Mouse (Mus musculus): ENCODE results near the gene Med16. TPM values are rescaled to one million over a fixed set of nuclear protein-coding genes. Genes with fewer than 3 reads are reported as not detected.

Gene Med16
- total RNA-seq, 2 experiments from 2014 or later, result 55.0 to 66.5 TPM

DNA sequence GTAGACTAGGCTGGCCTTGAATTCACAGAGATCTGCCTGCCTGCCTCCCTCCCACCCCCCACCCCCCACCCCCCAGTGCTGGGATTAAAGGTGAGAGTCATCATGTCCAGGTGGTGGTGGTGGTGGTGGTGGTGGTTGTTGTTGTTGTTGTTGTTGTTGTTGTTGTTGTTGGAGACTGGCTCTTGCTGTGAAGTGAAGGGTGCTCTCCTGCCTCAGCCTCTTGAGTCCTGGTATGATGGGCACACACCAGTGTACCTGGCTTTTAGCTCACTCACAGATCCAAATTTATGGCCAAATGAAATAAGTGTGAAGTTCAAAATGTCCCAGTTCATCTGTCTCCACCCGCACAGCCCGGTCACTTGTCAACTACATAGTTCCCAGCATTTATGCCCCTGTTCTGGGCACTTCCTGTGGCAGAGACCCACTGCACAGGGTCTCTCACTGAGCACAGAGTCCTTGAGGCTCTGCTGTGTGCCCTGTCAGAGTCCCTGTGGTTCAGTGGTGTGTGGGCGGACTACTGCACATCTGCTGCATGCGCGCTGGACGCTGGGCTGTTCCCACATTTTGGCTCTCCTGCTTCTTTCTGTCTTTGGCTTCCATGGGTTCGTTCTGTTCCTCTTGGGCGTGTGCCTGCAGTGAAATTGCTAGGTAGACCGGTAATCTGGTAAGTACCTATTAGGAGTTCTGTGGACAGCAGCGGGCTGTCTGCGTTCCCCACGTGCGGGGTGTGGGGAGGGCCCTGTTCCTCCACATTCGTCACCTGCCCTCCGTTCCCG is 26.3 kb upstream of the Med16 start:
- intact Hi-C loops (cut with DNase I), result no loop called here
- no peak for DNase-seq (ENCODE audit: low spot score in 2 of 2)

DNA sequence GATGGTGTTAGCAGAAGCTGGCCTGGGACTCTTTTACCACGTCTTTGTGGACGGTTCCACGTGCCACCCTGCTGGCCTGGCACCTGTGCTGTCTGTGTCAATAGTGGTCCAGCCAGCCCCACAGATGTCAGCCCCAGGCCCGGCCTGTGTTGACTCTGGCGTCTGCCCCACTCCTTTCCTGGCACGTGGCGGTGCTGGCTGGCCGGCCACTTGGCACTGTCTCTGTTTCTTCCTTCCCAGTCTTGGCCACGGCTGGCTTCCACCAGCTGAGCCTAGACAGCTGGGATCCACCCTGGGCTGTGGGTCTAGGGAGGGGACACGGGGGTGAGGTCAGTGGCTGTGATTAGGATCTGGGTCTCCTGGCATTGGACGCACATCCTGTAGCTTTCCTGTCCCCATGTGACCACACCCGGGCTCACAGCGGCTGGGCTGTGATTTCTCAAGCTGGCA is 25.6 kb upstream of the Med16 start:
- DNase-seq (ENCODE audit: low spot score in 2 of 2), result peak; percentile 73 to 79
- intact Hi-C loops (cut with DNase I), result no loop called here

DNA sequence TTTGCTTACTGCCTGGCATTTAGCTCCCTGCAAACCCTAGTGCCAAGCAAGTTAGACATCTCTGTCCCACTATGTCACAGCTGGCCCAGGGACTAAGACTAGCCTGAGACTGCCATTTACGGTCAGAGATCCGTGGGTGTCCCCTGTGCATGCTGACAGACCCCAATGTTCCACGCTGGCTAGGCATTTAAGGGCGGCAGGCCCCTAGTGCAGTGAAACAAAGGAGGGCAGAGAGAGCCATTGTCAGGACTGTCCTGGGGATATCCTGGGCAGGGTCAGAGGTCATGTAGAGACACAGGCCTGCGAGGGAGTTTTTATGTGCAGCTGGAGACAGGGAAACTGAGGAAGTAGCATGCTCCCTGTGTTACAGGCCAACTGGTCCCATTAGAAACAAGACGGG is 25.1 kb upstream of the Med16 start:
- DNase-seq (ENCODE audit: low spot score in 2 of 2), result no peak
- intact Hi-C loops (cut with DNase I), result no loop called here

DNA sequence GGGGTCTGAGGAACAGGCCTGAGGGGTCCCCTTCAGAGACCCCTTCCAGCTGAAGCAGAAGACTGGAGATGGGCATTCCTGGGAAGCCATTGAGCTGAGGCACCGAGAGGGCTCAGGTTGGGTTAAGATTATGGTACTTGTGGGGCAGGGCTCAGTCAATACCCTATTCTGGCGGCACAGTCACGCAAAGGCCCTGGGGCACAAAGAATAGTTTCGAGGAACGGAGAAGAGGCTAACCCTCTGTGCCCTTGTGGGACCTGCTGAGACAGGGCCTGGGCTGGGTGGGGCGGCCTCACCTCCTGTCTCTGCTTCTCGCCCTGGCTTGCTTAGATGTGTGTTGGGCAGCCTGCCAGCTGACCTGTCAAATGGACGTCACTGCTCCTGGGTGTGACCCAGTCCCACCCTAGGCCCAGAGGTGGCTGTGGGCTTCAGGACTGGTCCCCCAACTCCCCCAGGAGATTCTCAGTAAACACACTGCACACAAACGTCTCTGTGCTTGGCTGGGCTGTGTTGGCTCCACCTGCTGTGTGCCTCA is 24.5 kb upstream of the Med16 start:
- no peak for DNase-seq (ENCODE audit: low spot score in 2 of 2)
- intact Hi-C loops (cut with DNase I), result no loop called here

DNA sequence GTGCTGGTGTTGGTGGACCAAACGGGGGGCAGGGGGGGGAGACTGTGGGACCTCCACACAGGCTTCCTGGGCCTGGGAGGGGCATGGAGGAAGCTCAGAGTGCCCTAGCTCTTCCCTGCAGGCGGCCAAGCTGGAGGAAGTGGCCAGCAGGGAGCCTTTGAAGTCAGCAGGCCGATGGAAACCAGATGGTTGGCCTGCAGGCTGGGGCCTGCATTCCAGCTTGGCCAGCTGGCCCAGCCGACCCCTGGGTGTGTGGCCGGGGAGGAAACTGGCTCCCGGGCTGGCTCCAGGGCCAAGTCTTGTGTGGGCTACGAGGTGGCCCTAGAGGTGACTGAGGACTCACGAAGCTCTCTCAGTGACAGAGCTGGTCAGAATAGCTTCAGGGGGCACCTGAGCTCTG is 24.0 kb upstream of the Med16 start:
- intact Hi-C loops (cut with DNase I), result no loop called here
- peak; percentile 57 to 70 for DNase-seq (ENCODE audit: low spot score in 2 of 2)

DNA sequence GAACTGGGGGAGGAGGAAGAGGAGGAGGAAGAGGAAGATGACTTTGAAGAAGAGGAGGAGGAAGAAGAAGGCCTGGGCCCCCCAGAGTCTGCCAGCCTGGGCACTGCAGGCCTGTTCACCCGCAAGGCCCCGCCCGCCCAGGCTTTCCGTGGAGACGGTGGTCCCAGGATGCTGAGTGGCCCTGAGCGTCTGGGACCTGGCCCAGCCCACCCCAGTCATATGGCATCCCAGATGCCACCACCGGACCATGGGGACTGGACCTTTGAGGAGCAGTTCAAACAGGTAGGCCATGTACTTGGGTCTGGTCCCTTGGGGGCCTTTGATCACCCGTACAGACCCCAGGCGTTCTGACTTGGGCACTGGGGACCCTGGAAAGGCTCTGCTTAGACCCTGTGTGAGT is 23.1 kb upstream of the Med16 start:
- intact Hi-C loops (cut with DNase I), result no loop called here
- no peak for DNase-seq (ENCODE audit: low spot score in 2 of 2)

DNA sequence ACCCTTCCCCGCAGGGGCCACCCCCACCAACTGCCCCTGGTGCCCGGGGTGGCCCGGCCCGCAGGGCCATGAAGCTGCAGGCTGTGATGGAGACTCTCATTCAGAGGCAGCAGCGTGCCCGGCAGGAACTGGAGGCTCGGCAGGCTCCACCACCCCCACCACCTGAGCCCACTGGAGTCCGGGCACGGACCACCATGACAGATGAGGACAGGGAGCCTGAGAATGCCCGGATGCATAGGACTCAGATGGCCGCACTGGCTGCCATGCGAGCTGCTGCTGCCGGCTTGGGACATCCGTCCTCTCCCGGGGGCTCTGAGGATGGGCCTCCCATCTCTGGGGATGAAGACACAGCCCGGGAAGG is 22.1 kb upstream of the Med16 start:
- no peak for DNase-seq (ENCODE audit: low spot score in 2 of 2)
- intact Hi-C loops (cut with DNase I), result no loop called here

DNA sequence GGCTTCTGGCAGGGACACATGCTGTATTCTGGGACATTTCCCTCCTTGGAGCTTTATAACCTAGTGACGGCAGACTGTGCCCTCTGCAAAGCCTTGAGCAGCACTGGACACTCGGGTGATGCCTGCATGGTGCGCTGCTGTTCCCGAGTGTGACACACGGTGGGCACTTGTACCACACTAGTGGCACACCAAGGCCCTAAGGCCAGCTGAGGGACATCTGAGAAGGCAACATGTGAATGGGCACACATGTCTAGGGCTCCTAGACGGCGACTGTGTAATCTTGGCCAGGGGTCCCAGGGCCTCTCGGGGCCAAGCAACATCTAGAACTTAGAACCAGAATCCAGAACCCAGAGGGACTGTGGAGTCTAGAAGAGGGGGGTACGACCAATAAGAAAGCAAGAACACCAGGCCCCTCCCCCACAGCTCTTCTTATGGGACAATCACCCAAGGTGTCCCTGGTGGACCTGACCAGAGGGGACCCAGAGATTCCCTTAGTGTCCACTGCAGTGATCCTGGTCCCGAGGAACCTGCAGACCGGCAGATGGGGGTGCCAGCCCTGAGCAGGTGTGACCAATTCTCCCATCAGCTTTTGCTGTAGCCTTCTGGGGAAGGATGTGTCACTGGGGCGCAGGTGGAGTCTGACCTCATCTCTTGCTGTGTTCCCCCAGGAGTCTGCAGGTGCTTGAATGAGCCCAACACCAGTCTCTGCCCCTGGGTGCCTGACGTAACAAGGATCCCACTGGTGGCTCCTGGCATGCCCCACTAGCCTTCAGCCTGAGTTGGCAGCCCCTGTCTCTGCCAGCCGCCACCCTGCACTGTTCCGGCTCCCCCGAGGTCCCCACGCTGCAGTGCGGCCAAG is 21.5 kb upstream of the Med16 start:
- DNase-seq (ENCODE audit: low spot score in 2 of 2), result no peak
- intact Hi-C loops (cut with DNase I), result no loop called here

DNA sequence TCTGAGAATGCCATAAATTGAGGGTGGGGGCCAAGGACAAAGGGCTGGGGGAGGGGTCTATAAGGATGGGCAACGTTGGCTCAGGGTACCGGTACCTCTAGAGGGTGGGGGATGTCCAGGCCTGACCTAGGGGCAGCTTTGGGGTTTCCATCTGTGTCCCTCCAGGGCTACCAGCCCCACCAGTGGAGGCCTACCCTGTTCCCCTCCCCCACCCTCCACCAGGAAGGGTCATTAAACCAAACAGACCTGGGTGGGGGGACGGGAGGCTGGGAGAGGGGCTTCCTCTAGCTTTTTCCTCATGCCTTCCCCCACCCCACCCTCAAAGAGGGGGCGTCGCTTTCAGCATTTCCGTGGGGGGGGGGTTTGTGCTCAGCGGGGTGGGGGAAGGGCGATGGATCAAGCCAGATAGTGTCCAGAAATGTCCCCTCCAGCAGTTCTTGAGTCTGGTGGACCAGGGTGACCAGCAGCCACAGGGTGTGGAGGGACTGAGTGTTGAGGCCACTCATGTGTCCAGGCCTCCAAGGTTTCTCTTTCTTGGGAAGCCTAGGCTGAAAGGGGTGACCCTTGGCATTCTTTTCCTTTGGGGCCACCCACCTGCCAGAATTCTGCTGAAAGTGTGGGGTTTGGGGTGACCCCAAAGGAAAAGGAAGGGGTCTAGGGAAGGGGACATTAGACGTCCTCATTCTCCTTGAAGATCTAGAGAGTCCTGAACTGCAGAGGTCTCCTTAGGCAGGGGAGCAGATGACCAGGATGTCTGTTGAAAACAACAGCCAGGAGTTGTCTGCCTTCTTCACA is 20.4 kb upstream of the Med16 start:
- DNase-seq (ENCODE audit: low spot score in 2 of 2), result no peak

DNA sequence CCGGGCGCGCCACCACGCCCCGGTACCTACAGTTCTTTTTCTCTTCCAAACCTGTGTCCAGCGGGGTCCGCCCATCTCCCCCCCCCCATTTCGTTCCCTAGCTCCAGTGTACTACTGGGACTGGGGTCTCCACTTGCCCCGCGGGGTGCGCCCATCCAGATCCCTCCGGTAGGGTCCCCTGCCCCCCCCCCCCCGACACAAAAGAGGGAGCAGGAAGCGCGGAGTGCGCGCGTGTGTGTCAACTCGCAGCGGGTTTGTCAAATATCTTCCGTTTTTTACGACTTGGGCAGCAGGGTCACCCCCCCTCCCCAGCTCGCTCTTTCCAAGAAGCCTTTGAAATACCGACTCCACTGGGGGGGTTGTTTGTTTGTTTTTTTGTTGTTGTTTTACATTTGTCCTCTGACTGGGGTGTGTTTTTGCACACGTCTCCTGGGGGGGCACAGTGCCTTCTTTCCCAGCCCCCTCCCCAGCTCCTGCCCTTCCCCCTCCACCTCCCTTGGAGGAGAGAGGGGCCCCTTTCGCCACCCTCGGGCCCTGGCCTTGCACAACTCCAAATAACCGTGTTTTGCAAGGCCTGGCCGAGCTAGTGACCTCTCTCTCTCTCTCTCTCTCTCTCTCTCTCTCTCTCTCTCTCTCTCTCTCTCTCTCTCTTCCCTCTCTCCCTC is 19.4 kb upstream of the Med16 start:
- intact Hi-C loops (cut with DNase I), result no loop called here
- DNase-seq (ENCODE audit: low spot score in 2 of 2), result no peak

More for the DNA sequence above, 20.4 kb upstream of the Med16 start:
- intact Hi-C loops (cut with DNase I), result no loop called here

DNA sequence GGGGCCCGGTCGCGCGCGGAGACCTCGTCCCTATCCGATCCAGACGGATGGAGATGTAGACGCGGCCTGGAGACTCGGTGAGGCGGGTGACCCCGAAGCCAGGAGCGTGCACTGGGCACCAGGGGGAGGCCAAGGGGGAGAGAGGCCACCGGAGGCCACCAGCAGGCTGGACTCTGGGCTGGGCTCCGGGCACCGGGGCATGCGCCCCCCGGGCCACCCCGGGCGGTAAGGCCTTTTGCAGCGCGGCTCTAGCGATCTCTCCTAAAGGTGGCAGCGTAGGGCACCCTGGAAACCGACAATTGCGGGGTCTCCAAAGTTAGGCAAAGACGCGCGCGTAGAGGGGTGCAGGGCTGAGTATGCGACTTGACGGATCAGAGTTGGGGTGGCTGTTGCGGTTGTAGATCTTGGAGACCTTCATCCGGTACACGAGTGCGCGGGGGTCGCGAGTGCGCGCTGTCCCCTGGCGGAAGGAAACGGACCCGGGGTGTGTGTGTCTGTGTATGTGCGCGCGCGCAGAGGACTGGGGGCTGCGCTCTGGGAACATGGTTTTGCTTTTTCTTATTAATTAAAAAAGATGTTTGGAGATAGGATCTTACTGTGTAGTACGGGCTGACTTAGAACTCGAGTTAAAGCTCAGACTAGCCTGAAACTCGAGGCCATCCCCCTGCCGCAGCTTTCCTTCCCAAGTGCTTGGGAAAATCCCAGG is 18.8 kb upstream of the Med16 start:
- peak in 1 of 2 experiments; percentile 51 for DNase-seq (ENCODE audit: low spot score in 2 of 2)
- intact Hi-C loops (cut with DNase I), result no loop called here

DNA sequence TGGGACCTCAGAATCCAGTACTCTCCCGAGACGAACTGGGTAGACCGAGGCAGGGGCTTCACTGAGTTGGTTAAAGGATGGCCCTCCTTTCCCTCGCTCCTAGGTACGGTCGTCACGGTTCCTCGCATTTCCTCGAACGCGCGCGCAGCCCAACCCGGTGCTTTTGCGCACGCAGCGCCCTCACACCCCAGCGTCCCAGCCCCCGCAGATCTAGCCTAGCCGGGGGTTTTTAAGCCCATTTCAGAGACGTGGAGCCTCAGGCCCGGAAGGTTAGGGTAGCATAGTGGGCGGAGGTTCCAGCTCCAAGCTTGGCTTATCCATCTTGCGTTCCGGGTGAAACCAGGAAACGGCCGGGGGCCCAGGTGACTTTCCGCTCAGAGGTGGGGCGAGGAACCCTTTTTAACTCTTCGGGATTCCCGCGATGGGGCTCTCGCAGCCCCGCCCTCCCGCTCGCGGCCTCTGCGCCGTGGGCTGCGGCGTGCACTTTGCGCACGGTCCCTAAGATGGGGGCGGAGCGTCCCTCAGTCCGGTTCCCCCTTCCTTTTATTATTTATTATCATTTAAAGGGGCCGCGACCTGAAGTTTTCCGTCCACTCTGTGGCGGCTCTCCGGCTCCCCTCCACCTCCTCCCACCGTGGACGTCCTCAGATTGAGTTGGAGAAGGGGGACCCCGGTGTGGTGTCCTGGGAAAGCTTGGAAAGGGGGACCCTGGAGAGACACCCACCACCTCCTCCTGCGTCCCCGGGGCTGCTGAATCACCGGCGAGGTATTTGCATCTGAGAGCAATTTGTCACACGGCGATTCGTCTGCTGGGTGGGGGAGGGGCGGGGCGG is 18.0 kb upstream of the Med16 start, which contains the start of gene Arid3a:
TSS of gene Arid3a (plus strand) at position 553 of the 833 bp plus-strand sequence.
- intact Hi-C loops (cut with DNase I), result no loop called here
- DNase-seq (ENCODE audit: low spot score in 2 of 2), result peak; percentile 86 to 87

DNA sequence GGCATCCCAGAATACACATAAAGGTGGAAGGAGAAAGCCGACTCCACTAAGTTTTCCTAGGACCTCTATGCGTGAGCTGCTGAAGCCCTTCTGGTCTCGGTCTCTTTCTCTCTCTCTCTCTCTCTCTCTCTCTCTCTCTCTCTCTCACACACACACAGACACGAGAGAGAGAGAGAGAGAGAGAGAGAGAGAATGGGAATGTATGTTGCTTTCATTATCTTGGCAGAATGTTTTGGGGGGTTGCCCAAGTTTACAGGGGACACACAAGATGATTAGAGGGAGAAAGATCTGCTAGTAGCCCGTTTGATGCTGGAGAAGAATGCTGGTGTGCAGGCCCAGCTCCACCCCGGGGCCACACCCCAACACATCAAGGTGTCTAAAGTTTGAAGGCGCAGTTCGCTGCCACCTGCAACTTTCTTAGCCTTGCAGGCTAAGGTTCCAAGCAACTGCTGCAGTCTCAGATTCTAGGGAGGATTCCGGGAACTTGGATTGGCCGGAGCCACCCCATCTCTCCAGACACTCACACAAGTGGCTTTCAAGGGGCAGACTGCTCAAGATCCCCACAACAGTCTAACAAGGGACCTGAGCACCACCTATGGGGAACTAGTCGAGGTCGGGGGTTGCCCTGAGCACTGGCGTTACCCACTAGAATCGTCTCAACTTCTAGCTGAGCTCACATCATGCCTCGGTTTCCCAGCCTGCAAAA is 17.2 kb upstream of the Med16 start:
- no peak for DNase-seq (ENCODE audit: low spot score in 2 of 2)
- intact Hi-C loops (cut with DNase I), result loop anchor here (1.0 to 2.0 kb wide), 4 partner anchors 29 to 92 kb away; no protein-coding TSS in a partner anchor

DNA sequence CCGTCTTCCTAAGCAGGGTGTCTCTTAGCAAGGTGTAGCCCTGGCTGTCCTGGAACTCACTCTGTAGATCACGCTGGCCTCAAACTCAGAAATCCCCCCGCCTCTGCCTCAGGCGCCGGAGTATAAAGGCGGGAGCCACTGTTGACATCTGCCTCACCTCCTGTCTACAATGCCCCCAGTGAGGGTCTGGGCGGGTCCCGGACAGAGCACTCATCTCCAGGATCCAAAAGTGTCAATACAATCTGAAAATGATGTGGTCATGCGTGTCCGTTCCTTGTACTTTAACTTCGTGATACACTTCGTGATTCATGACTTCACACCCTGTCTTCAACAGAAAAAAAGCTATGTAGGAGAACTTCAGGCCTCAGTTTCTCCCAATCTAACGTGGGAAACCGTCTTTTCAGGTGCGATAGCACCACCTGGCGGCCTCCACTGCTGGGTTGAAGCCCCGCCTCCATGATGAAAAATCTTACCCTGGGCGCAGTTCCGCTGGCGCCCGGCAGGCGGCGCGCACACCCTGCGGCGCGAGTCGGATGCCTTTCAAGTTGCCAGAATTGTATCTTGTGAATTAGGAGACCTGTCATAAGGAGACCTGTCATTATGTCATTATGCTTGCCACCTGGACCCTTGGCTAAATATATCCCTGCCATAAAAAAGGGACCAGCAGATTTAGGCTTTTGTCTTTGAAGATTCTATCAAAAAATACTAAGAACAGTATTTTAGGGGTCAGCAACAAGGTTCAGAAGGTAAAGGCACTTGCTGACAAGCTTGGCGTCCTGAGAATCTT is 16.5 kb upstream of the Med16 start:
- peak; percentile 96 to 97 for DNase-seq (ENCODE audit: low spot score in 2 of 2)
- intact Hi-C loops (cut with DNase I), result loop anchor here (1.0 to 2.0 kb wide), 4 partner anchors 30 to 91 kb away; no protein-coding TSS in a partner anchor

DNA sequence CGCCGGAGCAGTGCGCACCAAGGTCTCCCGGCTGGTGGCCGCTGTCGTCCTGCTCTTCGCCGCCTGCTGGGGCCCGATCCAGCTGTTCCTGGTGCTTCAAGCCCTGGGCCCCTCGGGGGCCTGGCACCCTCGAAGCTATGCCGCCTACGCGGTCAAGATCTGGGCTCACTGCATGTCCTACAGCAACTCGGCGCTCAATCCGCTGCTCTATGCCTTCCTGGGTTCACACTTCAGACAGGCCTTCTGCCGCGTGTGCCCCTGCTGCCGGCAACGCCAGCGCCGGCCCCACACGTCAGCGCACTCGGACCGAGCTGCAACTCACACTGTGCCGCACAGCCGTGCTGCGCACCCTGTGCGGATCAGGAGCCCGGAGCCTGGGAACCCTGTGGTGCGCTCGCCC is 12.8 kb upstream of the Med16 start:
- DNase-seq (ENCODE audit: low spot score in 2 of 2), result no peak
- intact Hi-C loops (cut with DNase I), result no loop called here

DNA sequence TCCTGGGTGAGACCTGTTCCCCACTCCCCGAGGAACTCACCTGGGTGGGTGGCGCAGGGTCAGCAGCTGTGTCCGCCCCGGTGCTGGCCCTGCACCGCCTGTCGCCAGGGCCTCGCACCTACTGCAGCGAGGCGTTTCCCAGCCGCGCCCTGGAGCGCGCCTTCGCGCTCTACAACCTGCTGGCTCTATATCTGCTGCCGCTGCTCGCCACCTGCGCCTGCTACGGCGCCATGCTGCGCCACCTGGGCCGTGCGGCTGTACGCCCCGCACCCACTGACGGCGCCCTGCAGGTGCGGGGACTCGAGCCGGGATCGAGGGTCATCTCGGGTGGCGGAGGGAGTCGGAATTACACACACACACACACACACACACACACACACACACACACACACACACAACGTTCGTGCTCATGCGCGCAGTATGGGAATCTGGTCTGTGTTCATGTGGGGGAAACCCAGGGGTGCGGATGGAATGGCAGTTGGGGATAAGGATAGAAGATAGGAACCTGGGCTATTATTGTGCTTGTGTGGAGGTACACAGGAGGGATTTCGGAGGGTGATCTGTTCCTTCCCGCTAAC is 12.3 kb upstream of the Med16 start, which contains the start of gene R3hdm4:
TSS of gene R3hdm4 (minus strand) at position 251 of the 578 bp plus-strand sequence.
- DNase-seq (ENCODE audit: low spot score in 2 of 2), result no peak
- intact Hi-C loops (cut with DNase I), result no loop called here
